Mouse (Mus musculus): ENCODE results near the gene Gadd45b.

The Gadd45b gene

DNA sequence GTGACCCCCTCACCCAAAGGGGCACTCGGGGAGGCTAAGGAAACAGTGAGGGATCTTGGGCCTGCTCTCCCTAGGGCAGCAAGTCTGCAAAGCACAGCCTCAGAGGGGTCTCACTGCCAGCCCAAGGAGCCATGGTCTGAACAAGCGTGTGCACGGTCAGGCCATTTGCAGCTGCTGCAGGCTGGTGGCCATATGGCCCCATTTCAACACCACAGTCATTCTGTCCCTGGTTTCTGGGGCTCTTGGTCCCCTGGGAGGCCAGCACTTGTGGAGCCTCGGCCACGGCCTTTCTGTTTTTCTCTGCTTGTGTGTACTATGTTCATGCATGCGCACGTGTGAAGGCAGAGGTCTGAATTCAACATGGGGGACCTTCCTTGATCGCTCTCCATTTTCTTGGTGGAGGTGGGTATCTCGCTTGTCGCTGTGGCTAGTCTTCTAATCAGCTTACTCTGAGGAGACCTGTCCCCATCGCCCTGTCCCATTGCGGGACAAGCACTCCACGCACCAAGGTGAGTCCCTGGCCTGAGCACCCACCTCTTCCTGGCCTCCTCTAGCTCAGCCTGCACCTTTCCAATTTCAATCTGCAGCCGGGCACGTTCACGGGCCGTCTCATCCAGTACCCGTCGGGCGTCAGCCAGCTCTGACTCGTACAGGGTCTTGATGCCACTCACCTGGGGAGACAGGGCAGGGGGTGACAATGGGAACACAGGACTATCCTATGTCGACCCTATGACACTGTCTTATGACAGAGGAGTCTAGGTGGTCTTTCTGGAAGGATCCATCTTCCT is 20.3 kb upstream of the Gadd45b start:
- DNase-seq (ENCODE audit: low read depth, low spot score) = no peak

DNA sequence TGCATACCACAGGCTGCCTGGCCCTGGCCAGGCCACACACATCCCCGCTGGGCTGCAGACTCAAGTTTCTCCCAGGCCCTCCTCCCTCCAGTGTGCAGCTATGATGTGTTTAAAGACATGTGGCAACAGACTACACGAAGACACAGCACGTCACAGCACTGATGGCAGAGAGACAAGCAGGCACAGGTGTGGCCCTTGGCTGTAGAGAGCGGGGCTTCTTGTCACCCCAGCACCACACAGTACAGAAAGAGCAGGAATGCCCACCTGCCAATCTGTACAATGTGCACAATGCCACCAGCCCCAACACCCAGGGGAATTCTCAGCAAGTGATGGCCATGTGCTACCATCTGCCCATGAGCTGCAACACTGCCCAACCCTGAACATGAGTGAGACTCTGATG is 18.5 kb upstream of the Gadd45b start:
- DNase-seq (ENCODE audit: low read depth, low spot score) = no peak

DNA sequence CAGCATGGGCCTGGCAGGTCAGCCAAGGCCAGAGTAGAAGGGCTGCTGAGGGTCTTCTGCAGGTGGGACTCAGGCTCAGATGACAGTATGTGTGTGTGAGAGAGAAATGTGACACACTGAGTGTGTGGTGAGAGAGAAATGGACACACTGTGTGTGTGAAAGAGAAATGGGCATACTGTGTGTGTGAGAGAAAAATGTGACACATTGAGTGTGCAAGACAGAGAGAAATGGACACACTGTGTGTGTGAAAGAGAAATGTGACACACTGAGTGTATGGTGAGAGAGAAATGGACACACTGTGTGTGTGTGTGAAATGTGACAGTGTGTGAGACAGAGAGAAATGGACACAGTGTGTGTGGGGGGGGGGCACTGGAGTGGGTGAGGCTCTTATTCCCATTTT is 18.0 kb upstream of the Gadd45b start:
- DNase-seq (ENCODE audit: low read depth, low spot score) = no peak

DNA sequence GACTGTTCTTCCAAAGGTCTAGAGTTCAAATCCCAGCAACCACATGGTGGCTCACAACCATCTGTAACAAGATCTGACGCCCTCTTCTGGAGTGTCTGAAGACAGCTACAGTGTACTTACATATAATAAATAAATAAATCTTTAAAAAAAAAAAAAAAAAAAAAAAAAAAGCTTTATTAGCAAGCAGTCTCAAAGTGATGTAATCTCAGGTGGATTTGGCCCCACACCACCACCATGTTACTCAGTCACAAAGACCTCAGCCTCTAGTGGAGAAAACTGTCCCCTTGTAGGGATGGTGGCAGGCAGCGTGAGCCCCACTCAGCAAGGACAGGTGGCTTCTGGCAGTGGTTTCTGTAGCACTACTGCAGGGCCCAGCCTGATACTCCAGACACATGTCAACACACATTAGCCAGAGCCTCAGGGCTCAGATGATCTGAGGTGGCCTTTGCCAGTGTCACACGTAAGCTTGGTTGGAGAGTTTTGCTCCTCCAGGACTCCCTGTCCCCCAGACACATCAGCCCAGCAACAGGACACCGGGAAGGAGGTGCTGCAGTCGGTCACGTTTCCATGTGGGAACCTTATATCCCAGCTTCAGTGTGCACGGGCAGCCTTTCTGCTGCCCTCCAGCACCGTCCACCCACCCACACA is 16.4 kb upstream of the Gadd45b start:
- peak; percentile 69 for DNase-seq (ENCODE audit: low read depth, low spot score)

DNA sequence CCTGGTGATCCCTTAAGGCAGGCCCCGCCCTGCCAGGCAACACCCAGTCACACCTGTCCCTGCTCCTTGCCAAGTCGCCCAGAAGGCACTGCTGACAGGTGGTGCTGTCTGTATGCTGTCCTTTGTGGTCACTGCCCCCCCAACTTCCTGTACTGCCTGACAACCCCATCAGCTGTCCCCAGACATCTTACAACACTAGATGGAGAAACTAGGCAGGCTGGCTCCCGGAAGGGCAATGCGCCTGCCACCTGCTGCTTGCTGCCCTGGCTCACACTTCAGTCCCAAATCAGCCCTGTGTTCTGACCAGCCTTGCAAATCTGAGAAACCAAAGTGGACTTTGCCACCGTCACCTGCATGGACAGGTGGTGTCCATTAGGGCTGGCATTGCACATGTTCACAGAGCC is 15.6 kb upstream of the Gadd45b start:
- peak; percentile 82 for DNase-seq (ENCODE audit: low read depth, low spot score)

DNA sequence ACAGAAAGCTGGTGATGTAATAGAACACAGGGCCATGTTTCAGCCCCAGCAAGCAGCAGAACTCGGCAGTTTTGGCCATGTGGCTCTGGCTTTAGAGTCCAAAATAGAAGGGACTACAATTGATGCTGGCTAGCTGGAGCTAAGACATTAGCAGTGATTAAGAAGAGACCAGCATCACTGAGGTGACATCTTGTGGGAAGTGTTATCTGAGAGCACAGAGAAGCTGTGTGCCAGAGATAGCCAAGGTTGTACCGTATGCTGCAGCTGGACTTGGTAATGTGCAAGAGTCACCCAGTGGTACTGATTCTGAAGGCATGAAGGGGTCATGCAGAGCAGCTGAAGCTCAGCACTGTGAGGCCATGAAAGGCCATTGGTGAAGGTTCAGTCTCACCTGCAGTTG is 14.6 kb upstream of the Gadd45b start:
- no peak for DNase-seq (ENCODE audit: low read depth, low spot score)

DNA sequence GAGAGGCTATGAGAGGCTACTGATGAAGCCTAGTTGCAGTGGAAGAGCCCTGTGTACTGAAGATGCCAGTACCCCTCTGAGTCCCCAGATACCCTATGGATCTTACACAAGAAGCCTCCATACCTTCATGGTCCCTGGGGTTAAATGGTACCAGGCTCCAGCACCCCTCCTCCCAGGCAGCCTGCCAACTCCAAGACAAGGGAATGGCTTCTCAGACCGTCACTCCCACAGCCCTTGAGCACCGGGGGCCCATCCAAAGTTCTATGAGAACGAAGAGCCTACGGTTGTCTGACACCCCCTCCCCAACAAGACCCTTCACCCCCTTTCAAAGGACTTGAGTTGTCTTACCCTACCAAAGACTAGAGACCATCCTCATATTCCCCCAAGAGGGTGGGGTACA is 14.1 kb upstream of the Gadd45b start:
- DNase-seq (ENCODE audit: low read depth, low spot score) = no peak

DNA sequence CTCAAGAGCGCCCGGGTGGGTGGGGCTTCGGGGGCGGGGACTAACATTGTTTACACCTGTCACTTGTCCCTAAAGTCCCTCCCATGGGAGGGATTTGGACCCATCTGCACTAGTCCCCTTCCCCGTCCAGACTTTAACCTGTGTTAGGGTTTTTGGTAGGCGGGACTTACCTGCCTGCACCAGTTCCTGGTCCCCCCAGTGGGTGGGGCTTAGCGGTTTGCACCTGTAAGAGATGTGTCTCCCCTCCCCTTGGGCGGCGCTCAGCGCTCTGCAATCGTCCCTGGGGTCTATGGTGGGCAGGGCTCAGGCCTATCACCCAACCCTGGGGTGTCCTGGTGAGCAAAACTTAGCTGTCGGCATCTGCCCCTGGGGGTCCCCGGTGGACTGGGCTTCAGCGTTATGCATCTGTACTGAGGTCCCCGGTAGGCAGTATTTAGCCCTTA is 12.5 kb upstream of the Gadd45b start:
- no peak for DNase-seq (ENCODE audit: low read depth, low spot score)

DNA sequence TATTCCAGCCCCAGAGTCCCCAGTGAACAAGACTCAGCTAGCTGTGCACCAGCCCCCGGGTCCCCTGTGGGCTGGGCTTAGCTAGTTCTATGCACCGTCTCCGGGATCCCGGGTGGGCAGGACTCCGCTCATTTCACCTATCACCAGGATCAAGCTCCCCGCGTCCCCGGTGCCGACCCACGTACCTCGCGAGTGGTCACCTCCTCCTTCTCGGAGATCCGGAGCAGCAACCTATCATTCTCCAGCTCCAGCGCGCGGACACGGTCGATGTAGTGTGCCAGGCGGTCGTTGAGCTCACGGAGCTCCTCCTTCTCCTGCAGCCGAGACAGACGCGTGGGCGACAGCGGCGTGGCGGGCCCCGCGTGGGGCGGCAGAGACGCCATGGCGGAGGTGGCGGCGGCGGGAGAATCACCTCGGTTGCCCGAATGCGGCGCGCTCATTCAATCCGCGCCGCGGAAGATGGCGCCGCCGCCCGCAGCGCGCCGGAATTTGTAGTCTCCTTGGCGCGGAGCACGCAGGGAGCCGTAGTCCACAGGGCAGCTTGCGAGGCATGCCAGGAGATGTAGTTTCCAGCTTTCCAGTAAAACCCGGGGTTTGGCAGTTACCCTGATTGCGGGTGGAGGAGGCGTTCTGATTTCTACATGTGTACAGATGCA is 12.0 kb upstream of the Gadd45b start, which contains the start of gene Lmnb2:
Lmnb2 (minus strand) TSS at position 467 of the 656 bp plus-strand sequence.
- peak; percentile 56 for DNase-seq (ENCODE audit: low read depth, low spot score)

DNA sequence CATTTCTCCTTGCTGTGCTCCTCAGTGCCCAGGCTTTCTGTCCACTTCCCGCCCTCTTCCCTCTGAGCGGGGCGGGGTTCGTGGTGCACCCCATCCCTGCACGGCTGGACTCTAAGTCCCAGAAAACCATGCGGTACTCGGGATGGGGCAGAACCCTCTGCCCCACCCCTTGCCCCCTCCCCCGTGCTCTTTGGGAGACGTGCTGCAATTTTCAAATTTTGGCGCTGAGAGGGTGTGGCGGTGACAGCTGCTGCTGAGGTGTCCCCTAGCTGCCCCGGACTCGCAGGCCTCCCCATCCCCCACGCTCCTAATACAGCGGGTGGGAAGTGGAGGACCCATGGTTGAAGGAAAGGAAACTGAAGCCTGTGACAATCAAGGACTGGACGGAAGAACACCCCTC is 8.0 kb upstream of the Gadd45b start:
- DNase-seq (ENCODE audit: low read depth, low spot score) = no peak

DNA sequence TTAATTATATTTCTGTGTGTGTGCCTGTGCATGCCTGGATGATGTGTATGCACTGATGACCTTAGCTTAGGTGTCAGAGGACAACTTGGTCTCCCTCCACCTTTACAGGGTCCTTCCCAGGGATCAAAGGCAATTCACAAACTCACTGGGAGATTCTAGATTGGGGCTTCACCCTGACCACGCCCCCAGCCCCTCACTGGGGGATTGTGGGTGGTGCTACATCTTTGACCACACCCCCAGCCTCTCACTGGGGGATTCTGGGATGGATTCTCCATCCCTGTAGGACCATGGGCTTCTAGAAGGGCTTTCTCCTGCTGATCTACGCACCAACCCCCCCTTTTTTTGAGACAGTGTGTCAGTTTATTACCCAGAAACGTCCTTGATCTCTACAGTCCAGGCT is 4.4 kb upstream of the Gadd45b start:
- DNase-seq (ENCODE audit: low read depth, low spot score) = no peak

DNA sequence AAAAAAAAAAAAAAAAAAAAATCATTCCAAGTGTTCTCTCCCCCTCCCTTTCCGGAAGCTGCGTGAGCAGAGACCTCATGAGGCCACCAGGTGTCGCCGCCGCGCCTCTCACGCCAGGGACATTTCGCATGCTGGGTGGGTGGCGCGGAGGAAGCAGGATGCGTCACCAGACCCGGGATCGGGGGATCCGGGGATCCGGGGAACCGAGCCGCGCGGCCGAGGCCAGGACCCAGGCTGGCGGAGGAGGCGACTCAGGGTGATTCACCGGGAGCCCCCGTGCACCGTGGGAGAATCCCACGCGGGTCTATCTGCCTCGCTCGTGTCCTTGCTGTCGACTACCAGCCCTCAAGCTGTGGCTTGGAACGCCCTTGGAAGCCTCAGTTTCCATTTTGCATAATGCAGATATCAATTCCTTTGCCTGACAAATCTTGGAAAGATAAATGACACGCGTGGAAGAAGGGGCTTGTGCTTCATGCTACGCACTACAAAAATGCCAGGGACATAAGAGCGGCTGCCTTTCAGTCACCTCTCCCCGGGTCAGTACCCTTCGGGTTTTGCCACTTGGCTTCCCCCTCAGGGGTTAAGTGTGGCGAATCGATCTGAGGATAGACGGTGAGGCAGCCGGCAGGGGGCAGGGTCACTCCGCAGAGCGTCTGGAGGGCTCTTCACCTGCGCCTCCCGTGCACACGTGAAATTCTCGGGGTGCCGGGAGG is 1.1 kb upstream of the Gadd45b start:
- DNase-seq (ENCODE audit: low read depth, low spot score) = peak; percentile 88

DNA sequence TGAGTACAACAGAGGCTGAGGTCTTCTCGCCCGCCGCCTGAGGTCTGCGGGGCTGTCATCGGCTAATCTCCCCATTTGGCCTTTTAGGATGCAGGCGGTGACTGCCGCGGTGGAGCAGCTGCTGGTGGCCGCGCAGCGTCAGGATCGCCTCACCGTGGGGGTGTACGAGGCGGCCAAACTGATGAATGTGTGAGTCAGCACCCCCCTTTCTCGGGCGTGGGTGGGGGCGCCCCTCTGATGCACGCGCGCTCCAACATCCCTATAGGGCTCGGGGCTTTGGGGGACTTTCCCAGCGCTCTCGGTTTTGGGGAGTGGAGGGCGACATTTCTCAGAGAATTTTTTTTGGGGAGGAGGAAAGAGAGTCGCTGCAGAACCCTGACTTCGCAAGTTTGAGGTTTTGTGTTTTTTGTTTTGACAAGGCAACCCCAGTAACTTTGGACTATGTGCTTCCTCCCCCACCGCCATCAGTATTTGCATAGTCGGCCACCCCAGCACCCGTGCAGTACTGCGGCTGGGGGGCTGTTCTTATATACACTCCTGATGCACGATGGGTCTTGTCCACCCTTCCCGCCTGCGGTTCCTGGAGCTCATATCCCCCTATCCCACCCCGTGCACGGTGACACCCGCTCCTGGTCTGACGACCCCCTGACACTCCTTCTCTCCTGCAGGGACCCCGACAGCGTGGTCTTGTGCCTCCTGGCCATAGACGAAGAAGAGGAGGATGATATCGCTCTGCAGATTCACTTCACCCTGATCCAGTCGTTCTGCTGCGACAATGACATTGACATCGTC is 684 bp downstream of the Gadd45b start:
- DNase-seq (ENCODE audit: low read depth, low spot score) = peak; percentile 69

DNA sequence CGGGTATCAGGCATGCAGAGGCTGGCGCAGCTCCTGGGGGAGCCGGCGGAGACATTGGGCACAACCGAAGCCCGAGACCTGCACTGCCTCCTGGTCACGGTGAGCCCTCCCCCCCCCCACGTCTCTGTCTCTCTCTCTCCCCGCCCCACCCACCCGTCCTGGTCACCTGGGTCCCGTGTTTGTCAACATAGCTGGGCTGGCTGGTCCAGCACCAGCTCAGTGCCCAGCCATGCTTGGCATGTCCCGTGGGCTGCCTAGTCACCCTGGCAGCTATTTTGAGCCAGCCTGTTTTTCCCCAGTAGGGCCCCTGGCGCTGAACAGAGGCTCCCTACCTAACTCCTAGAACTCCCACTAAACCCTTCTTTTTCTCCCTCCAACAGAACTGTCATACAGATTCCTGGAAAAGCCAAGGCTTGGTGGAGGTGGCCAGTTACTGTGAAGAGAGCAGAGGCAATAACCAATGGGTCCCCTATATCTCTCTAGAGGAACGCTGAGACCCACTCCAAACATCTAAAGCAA is 1.3 kb downstream of the Gadd45b start:
- DNase-seq (ENCODE audit: low read depth, low spot score) = peak; percentile 93

DNA sequence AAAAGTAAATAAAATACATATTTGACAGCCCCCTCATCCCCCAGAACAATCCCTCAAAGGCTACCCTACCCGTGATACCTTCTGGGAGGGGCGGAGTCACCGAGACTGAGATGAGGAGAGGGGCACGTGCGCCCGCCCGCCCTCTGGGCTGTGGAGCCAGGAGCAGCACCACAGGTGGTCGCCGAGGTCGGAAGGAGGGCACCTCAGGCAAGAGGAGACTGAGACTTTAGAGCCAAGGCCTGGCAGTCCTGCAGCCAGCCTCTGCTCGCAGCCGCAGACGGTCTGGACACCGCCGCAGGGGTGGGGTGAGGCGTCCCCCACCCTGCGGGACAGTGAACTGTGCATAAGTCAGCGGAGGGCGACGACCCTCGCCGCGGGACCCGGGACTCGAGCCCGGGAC is 1.8 kb downstream of the Gadd45b start:
- DNase-seq (ENCODE audit: low read depth, low spot score) = no peak

DNA sequence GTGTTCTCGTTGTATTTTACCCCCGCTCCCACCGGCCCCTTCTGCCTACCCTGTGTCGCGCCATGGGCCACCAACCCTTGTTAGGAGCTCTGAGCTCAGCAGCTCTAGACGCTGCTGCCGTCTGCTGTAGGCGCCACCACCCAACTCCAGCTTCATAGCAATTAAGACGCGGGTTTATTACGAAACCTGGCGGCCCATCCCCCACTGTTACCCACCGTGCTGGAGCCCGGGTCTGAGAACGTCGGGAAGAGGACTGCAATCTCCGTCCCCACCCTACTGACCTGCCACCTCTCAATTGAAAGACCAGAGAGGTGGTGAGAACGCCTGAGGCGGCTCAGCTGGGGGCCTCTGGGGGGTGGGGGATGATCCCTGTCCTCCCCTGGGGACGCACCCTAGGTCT is 2.3 kb downstream of the Gadd45b start:
- no peak for DNase-seq (ENCODE audit: low read depth, low spot score)

DNA sequence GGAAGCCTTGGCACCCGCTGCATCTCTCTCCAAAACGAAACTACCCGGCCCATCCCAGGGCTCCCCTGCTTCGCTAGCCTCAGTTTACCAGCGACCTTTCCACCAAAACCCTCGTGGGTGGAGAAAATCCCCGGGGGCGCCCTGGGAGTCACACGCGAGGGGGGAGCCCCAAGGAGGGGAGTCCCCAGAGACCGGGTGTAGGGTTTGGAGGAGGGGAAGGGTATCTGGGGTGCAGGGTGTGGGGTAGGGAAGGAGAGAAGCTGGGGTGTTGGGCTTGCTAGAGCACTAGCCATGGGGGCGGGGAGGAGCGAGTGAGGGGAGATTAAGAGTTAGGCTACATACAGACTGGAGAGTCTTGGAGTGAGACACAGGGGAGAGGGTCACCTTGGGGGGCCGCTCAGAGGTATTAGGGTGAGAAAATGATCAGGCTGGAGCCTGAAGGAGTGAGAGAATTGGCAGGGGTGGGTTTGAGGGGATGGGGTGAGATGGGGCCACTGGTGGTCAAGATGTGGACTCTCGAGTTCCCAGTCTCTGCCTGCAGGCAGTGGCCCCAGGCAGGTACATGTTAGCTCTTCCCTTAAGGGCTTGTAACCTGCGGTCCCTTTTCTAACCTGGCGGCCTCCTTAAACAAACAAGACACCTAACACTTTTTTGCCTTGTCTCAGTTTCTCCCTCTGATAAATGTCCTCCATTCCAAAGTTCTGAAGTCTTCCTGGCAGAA is 3.0 kb downstream of the Gadd45b start:
- no peak for DNase-seq (ENCODE audit: low read depth, low spot score)

DNA sequence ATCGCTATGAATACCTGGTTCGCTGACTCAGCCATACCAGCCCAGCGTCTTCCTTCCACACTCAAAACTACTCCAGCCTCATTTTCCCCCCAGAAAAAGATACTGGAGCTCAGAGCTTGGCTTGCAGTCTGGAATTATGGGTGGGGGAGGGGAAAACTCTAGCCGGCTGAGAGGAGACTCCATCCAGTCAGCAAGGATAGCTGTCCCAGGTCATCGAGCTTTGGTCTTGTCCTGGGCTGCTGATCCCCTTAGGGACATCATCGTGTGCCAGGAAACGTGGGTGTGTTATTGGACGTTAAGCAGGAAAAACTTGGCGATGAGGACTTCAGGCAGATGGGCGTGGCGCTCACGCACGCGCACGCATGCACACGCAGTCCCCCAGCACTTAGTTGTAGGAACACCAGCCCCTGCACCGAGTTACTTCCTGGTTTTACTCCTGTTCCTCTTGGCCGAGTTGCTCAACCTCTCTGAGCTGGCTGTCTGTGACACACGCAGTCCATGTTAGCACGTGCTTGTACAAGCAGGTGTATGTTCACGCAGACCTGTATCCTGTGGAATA is 3.6 kb downstream of the Gadd45b start:
- DNase-seq (ENCODE audit: low read depth, low spot score) = peak; percentile 64

DNA sequence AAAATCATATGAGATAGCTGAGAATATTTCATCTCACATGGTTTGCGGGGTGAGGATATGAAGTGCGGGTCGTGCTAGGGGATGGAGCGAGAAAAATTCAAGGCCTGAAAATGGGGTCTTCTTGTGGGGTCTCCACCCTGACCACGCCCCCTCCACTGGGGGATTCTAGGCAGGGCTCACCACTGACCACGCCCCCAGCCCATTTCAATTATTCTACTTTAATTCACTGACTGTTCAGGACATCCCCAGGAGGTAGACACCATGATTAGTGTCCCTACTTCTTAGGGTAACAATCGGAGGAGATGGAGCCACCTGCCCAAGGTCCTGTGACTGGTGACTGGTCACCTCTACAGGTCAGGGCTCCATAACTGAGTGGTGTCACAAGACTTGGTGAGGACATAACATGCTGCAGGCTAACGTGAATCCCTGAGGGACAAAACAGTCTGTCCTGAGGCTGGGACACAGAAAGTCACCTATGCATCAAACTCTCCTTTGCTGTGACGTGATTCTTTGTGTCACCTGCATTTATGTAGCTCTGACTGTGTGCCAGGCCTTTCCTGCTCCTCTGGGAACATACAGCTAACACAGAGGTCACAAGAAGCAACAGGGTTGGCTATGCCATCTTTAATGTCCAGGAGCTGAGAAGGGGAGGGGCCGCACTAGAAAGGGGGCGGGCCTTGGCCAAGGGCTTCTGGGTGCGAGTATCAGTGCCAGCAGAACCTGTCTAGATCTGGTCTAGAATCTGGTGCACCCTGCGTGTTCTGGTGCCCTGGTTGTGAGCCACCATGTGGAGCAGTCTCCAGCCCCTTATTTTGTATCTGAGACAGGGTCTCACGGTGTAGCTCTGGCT is 4.5 kb downstream of the Gadd45b start:
- no peak for DNase-seq (ENCODE audit: low read depth, low spot score)
